Mouse (Mus musculus) macrophage (primary cell): ENCODE measurements around the gene Bckdhb. TPM values are rescaled to one million over a fixed set of nuclear protein-coding genes. Genes with fewer than 3 reads are reported as not detected.

Source experiments
- H3K27ac ChIP-seq: fragments of 350-480 bp; formaldehyde crosslinking; 2 replicates; pipeline ENCODE4 v1.9.0; 2021
- H3K36me3 ChIP-seq: fragments of 350-480 bp; formaldehyde crosslinking; 2 replicates; pipeline ENCODE4 v1.9.0; 2021; ENCODE audit errors: inconsistent target
- H3K4me3 ChIP-seq: fragments of 350-480 bp; formaldehyde crosslinking; 2 replicates; pipeline ENCODE4 v1.9.0; 2021; ENCODE audit errors: inconsistent target
- H3K79me2 ChIP-seq: fragments of 350-480 bp; formaldehyde crosslinking; 2 replicates; pipeline ENCODE4 v1.9.0; 2021; ENCODE audit errors: inconsistent target
- WGBS: methylation state at CpG from one replicate; pipeline ENCODE4 v1.1.7; 2026; ENCODE audit warnings: inconsistent platforms; ENCODE audit not compliant: missing documents; 5-methylcytosine and 5-hydroxymethylcytosine counted together
- polyA plus RNA-seq: library from polyadenylated mRNA; stranded (reverse); fragments of 250-400 nt; gene quantifications from 3 replicates; pipeline ENCODE4 v1.2.4, GENCODE M21; 2018; ENCODE audit warnings: inconsistent platforms

Bckdhb gene
- polyA plus RNA-seq, 1 experiment from 2014 or later, result 9.8 TPM

- Histone ChIP-seq H3K27ac (no peak overlapping the region), H3K79me2 (no peaks in the 10 kb centered on the region), H3K4me3 (no peak overlapping the region), H3K36me3 (no peaks in the 10 kb centered on the region)
- 95% methylated on average over 5 of the region's 5 CpGs for WGBS
Observed at GRCm38 (mm10) chr9:84084686-84085085, 159.7 kb downstream of the Bckdhb start.

GRCm38 (mm10) chr9:84090316-84091063 is 165.5 kb downstream of the Bckdhb start:
- 86% methylated on average over 9 of the region's 9 CpGs for WGBS
- H3K36me3 ChIP-seq, result no peaks in the 10 kb centered on the region
- H3K4me3 ChIP-seq, result no peak overlapping the region
- no peaks in the 10 kb centered on the region for H3K79me2 ChIP-seq
- no peak overlapping the region for H3K27ac ChIP-seq

GRCm38 (mm10) chr9:84092994-84093393 is 168.0 kb downstream of the Bckdhb start:
- Histone ChIP-seq H3K79me2 (no peaks in the 10 kb centered on the region), H3K27ac (no peak overlapping the region), H3K4me3 (no peak overlapping the region), H3K36me3 (no peaks in the 10 kb centered on the region)
- WGBS, result 95% methylated on average over 8 of the region's 8 CpGs

GRCm38 (mm10) chr9:84094111-84094510 is 169.2 kb downstream of the Bckdhb start:
- Histone ChIP-seq H3K27ac (no peak overlapping the region), H3K36me3 (no peaks in the 10 kb centered on the region), H3K79me2 (no peaks in the 10 kb centered on the region), H3K4me3 (no peak overlapping the region)
- 93% methylated on average over 6 of the region's 6 CpGs for WGBS

- H3K36me3 ChIP-seq, result no peaks in the 10 kb centered on the region
- H3K27ac ChIP-seq, result no peak overlapping the region
- WGBS, result 91% methylated on average over 13 of the region's 13 CpGs
- no peak overlapping the region for H3K4me3 ChIP-seq
- no peaks in the 10 kb centered on the region for H3K79me2 ChIP-seq
Observed at GRCm38 (mm10) chr9:84096484-84097015, 171.6 kb downstream of the Bckdhb start.

GRCm38 (mm10) chr9:84103344-84103743 is 178.4 kb downstream of the Bckdhb start:
- WGBS, result 94% methylated on average over 7 of the region's 7 CpGs
- Histone ChIP-seq H3K4me3 (no peak overlapping the region), H3K79me2 (no peaks in the 10 kb centered on the region), H3K36me3 (no peaks in the 10 kb centered on the region), H3K27ac (no peak overlapping the region)

GRCm38 (mm10) chr9:84106438-84106837 is 181.5 kb downstream of the Bckdhb start:
- no peak overlapping the region for H3K4me3 ChIP-seq
- no peaks in the 10 kb centered on the region for H3K79me2 ChIP-seq
- H3K27ac ChIP-seq, result no peak overlapping the region
- WGBS, result 94% methylated on average over 2 of the region's 2 CpGs
- no peaks in the 10 kb centered on the region for H3K36me3 ChIP-seq

- 87% methylated on average over 20 of the region's 20 CpGs for WGBS
- no peaks in the 10 kb centered on the region for H3K36me3 ChIP-seq
- no peak overlapping the region for H3K27ac ChIP-seq
Observed at GRCm38 (mm10) chr9:84107045-84107813, 182.3 kb downstream of the Bckdhb start.

GRCm38 (mm10) chr9:84108534-84108933 is 183.6 kb downstream of the Bckdhb start:
- Histone ChIP-seq H3K27ac (no peak overlapping the region), H3K4me3 (no peak overlapping the region), H3K36me3 (no peaks in the 10 kb centered on the region), H3K79me2 (no peaks in the 10 kb centered on the region)
- WGBS, result 90% methylated on average over 7 of the region's 7 CpGs

More at GRCm38 (mm10) chr9:84107045-84107813, 182.3 kb downstream of the Bckdhb start:
- no peak overlapping the region for H3K4me3 ChIP-seq
- no peaks in the 10 kb centered on the region for H3K79me2 ChIP-seq

- Histone ChIP-seq H3K36me3 (no peaks in the 10 kb centered on the region), H3K27ac (no peak overlapping the region), H3K4me3 (no peak overlapping the region), H3K79me2 (no peaks in the 10 kb centered on the region)
- 91% methylated on average over 6 of the region's 6 CpGs for WGBS
Observed at GRCm38 (mm10) chr9:84109777-84110478, 185.0 kb downstream of the Bckdhb start.

GRCm38 (mm10) chr9:84110616-84111015 is 185.7 kb downstream of the Bckdhb start:
- Histone ChIP-seq H3K4me3 (no peak overlapping the region), H3K27ac (no peak overlapping the region), H3K36me3 (no peaks in the 10 kb centered on the region), H3K79me2 (no peaks in the 10 kb centered on the region)
- WGBS, result 96% methylated on average over 11 of the region's 11 CpGs

GRCm38 (mm10) chr9:84112319-84112718 is 187.4 kb downstream of the Bckdhb start:
- 0% methylated on average over 1 of the region's 1 CpGs for WGBS
- Histone ChIP-seq H3K79me2 (no peaks in the 10 kb centered on the region), H3K27ac (no peak overlapping the region), H3K36me3 (no peaks in the 10 kb centered on the region), H3K4me3 (no peak overlapping the region)

GRCm38 (mm10) chr9:84112842-84113568 is 188.1 kb downstream of the Bckdhb start:
- H3K36me3 ChIP-seq, result no peaks in the 10 kb centered on the region
- no peaks in the 10 kb centered on the region for H3K79me2 ChIP-seq
- no peak overlapping the region for H3K4me3 ChIP-seq
- H3K27ac ChIP-seq, result no peak overlapping the region
- WGBS, result 55% methylated on average over 12 of the region's 12 CpGs

GRCm38 (mm10) chr9:84114254-84114653 is 189.3 kb downstream of the Bckdhb start:
- WGBS, result 99% methylated on average over 13 of the region's 13 CpGs
- Histone ChIP-seq H3K36me3 (no peaks in the 10 kb centered on the region), H3K27ac (no peak overlapping the region), H3K79me2 (no peaks in the 10 kb centered on the region), H3K4me3 (no peak overlapping the region)
